ENCODE assay signal across 8 mouse cellular contexts in genomic region chr13:111869771-111870437, GRCm38 (mm10).
DNase-seq lines count a peak whose midpoint lies in the region; ATAC-seq lines count a peak whose summit lies in the region.

No protein-coding gene starts in this region.

- 36% methylated on average over 17 of the region's 17 CpGs for WGBS in hindbrain, embryonic 13.5 days
- 48% methylated on average over 17 of the region's 17 CpGs for WGBS in hindbrain, embryonic 12.5 days
- 46% methylated on average over 17 of the region's 17 CpGs for WGBS in forebrain, embryonic 10.5 days

- DNase-seq in forebrain, embryonic 10.5 days (ENCODE audit: extremely low spot score, low spot score), result no peak
- peak; percentile 30 to 80 for DNase-seq in left cerebral cortex, postnatal 25 days (ENCODE audit: low spot score in 2 of 2)
- DNase-seq in retina, postnatal 7 days (ENCODE audit: low read depth, low spot score), result peak; percentile 34
- DNase-seq in kidney, postnatal 14 days, result no peak
- no peak for DNase-seq in B cell, adult 2 months
- DNase-seq in urinary bladder, postnatal 36 days (ENCODE audit: low spot score in 2 of 2), result no peak

- H3K27ac ChIP-seq in hindbrain, embryonic 13.5 days, result peak overlapping the region; percentile 37; the same call in 1 of the 2 replicates
- H3K27ac ChIP-seq in hindbrain, embryonic 12.5 days, result no peak overlapping the region
- H3K27ac ChIP-seq in forebrain, embryonic 10.5 days, result peak overlapping the region; percentile 31

- intact Hi-C loops in left cerebral cortex, postnatal 25 days (cut with DNase I), result loop anchor here (5.0 kb wide), 1 partner anchor 67 kb away; no protein-coding TSS in a partner anchor

- no peaks in the 10 kb centered on the region for H3K9me3 ChIP-seq in hindbrain, embryonic 13.5 days
- H3K9me3 ChIP-seq in hindbrain, embryonic 12.5 days (replicated peaks), result no peaks in the 10 kb centered on the region
- H3K9me3 ChIP-seq in forebrain, embryonic 10.5 days, result peaks cover 6% of the 10 kb centered on the region; the same call in 1 of the 2 replicates

- H3K36me3 ChIP-seq in hindbrain, embryonic 13.5 days, result no peaks in the 10 kb centered on the region
- no peaks in the 10 kb centered on the region for H3K36me3 ChIP-seq in hindbrain, embryonic 12.5 days
- no peaks in the 10 kb centered on the region for H3K36me3 ChIP-seq in forebrain, embryonic 10.5 days (replicated peaks)

- H3K4me3 ChIP-seq in hindbrain, embryonic 13.5 days, result no peak overlapping the region
- no peak overlapping the region for H3K4me3 ChIP-seq in hindbrain, embryonic 12.5 days
- H3K4me3 ChIP-seq in forebrain, embryonic 10.5 days, result no peak overlapping the region

- peak; percentile 46; the same call in 1 of the 2 replicates for ATAC-seq in hindbrain, embryonic 13.5 days (ENCODE audit: low FRiP score)
- no peak for ATAC-seq in hindbrain, embryonic 12.5 days (ENCODE audit: low FRiP score)

- H3K9ac ChIP-seq in hindbrain, embryonic 13.5 days, result no peak overlapping the region
- H3K9ac ChIP-seq in hindbrain, embryonic 12.5 days, result no peak overlapping the region

- peak overlapping the region; percentile 4; the same call in 1 of the 2 replicates for H3K4me2 ChIP-seq in hindbrain, embryonic 13.5 days
- H3K4me2 ChIP-seq in hindbrain, embryonic 12.5 days (replicated peaks), result no peak overlapping the region

- no peaks in the 10 kb centered on the region for H3K27me3 ChIP-seq in hindbrain, embryonic 13.5 days
- H3K27me3 ChIP-seq in hindbrain, embryonic 12.5 days, result no peaks in the 10 kb centered on the region
- no peaks in the 10 kb centered on the region for H3K27me3 ChIP-seq in forebrain, embryonic 10.5 days (ENCODE audit: poor library complexity, severe bottlenecking)

- H3K4me1 ChIP-seq in hindbrain, embryonic 13.5 days (replicated peaks), result peaks cover 25% of the 10 kb centered on the region
- peaks cover 13% of the 10 kb centered on the region for H3K4me1 ChIP-seq in hindbrain, embryonic 12.5 days
- H3K4me1 ChIP-seq in forebrain, embryonic 10.5 days, result peaks cover 31% of the 10 kb centered on the region

Comparison
In these comparisons a context has a peak if more than half of its experiments do, and no peak if none do; other contexts are left out.
1. DNase-seq: peak in left cerebral cortex, postnatal 25 days (2 of 2) and retina, postnatal 7 days (single experiment); none in forebrain, embryonic 10.5 days (single experiment), kidney, postnatal 14 days (single experiment), B cell, adult 2 months (0 of 2) and urinary bladder, postnatal 36 days (0 of 2).